Mouse (Mus musculus) G1E-ER4 (cell line): ENCODE data around the gene Smok3a. TPM values are rescaled to one million over a fixed set of nuclear protein-coding genes. Genes with fewer than 3 reads are reported as not detected.

Experiments used
- GATA1 ChIP-seq: IDR thresholded peaks from one replicate; pipeline ENCODE4 v1.8.0; 2012; ENCODE audit warnings: low read length, inconsistent platforms
- polyA plus RNA-seq: library from polyadenylated mRNA; stranded (reverse); fragments of >175 nt; gene quantifications from 2 replicates; pipeline ENCODE4 v1.2.3, GENCODE M21; 2012

Gene Smok3a
- polyA plus RNA-seq, 1 experiment: not detected

- no peak for TF ChIP-seq GATA1
Measured at GRCm38 (mm10) chr5:138081446-138081845, 60.4 kb downstream of the Smok3a start.

GRCm38 (mm10) chr5:138083318-138083900, 62.3 kb downstream of the Smok3a start:
- TF ChIP-seq GATA1: no peak

- no peak for TF ChIP-seq GATA1
Measured at GRCm38 (mm10) chr5:138083936-138084335, 62.9 kb downstream of the Smok3a start.

Other genes with a start within 250 kb of the Smok3a start
- 111 and 138 TPM in 2 replicates for gene Ppp1r35, start 242.4 kb upstream of the Smok3a start, polyA plus RNA-seq
- gene Mepce, start 233.6 kb upstream of the Smok3a start, polyA plus RNA-seq: 154 and 190 TPM in 2 replicates
- 0.21 and 0.46 TPM in 2 replicates for gene Zcwpw1, start 233.5 kb upstream of the Smok3a start, polyA plus RNA-seq
- not detected in 2 replicates for gene Pilra, start 185.0 kb upstream of the Smok3a start, polyA plus RNA-seq
- not detected in 2 replicates for gene Pilrb1, start 163.2 kb upstream of the Smok3a start, polyA plus RNA-seq
- 0.26 TPM in 1 of 2 replicates, not detected in the other for gene Pilrb2, start 149.4 kb upstream of the Smok3a start, polyA plus RNA-seq
- not detected in 2 replicates for gene Cyp3a13, start 99.6 kb upstream of the Smok3a start, polyA plus RNA-seq
- gene Gjc3, start 58.2 kb upstream of the Smok3a start, polyA plus RNA-seq: not detected in 2 replicates
- gene Azgp1, start 39.7 kb upstream of the Smok3a start, polyA plus RNA-seq: not detected in 2 replicates
- not detected in 2 replicates for gene Smok3b, start 168 bp downstream of the Smok3a start, polyA plus RNA-seq
- not detected in 2 replicates for gene Smok3c, start 31.9 kb downstream of the Smok3a start, polyA plus RNA-seq
- gene Zkscan1, start 63.8 kb downstream of the Smok3a start, polyA plus RNA-seq: 2.0 and 2.2 TPM in 2 replicates
- 0.55 and 2.3 TPM in 2 replicates for gene Zscan21, start 95.6 kb downstream of the Smok3a start, polyA plus RNA-seq
- gene Zfp113, start 134.5 kb downstream of the Smok3a start, polyA plus RNA-seq: 0.27 and 0.28 TPM in 2 replicates
- 146 and 184 TPM in 2 replicates for gene Cops6, start 139.8 kb downstream of the Smok3a start, polyA plus RNA-seq
- 6.9 and 18.9 TPM in 2 replicates for gene Ap4m1, start 150.7 kb downstream of the Smok3a start, polyA plus RNA-seq
- gene Mcm7, start 151.2 kb downstream of the Smok3a start, polyA plus RNA-seq: 19.6 and 78.8 TPM in 2 replicates
- 33.9 and 45.4 TPM in 2 replicates for gene Taf6, start 166.2 kb downstream of the Smok3a start, polyA plus RNA-seq
- gene Cnpy4, start 166.2 kb downstream of the Smok3a start, polyA plus RNA-seq: 0.63 and 1.1 TPM in 2 replicates
- 4.8 and 6.3 TPM in 2 replicates for gene Mblac1, start 173.1 kb downstream of the Smok3a start, polyA plus RNA-seq
- gene Nxpe5, start 204.6 kb downstream of the Smok3a start, polyA plus RNA-seq: not detected in 2 replicates
- 58.4 and 59.8 TPM in 2 replicates for gene Lamtor4, start 234.2 kb downstream of the Smok3a start, polyA plus RNA-seq
- gene BC037034, start 242.8 kb downstream of the Smok3a start, polyA plus RNA-seq: 108 and 142 TPM in 2 replicates